Mouse (Mus musculus) heart, postnatal 14 days (tissue): ENCODE measurements around the gene Filip1. TPM values are rescaled to one million over a fixed set of nuclear protein-coding genes. Genes with fewer than 3 reads are reported as not detected.

ENCODE experiments used
- DNase-seq, 2 experiments: peaks; one replicate each; pipeline ENCODE4 v3.0.0; 2021 to 2022
- intact Hi-C: fragments of 180-260 bp; cut with DNase I; formaldehyde crosslinking; loops from one replicate; pipeline ENCODE4 v1.15.1; 2025
- total RNA-seq, 2 experiments: library from RNA; stranded (reverse); gene quantifications; 2 replicates each; pipeline ENCODE4 v1.2.3; 2021

The Filip1 gene
- total RNA-seq, 2 experiments from 2014 or later, result 117 to 120 TPM

- no peak for DNase-seq
- intact Hi-C loops, result loop anchor here (2.0 kb wide), 1 partner anchor 133 kb away; no protein-coding TSS in a partner anchor
Observed at GRCm38 (mm10) chr9:79865998-79866397, 146.7 kb downstream of the Filip1 start.

GRCm38 (mm10) chr9:79862544-79862943, 150.1 kb downstream of the Filip1 start:
- no peak for DNase-seq
- intact Hi-C loops, result no loop called here

GRCm38 (mm10) chr9:79847099-79847498, 165.6 kb downstream of the Filip1 start:
- no peak for DNase-seq
- intact Hi-C loops, result no loop called here

GRCm38 (mm10) chr9:79842615-79843014, 170.0 kb downstream of the Filip1 start:
- intact Hi-C loops, result no loop called here
- no peak for DNase-seq

DNA sequence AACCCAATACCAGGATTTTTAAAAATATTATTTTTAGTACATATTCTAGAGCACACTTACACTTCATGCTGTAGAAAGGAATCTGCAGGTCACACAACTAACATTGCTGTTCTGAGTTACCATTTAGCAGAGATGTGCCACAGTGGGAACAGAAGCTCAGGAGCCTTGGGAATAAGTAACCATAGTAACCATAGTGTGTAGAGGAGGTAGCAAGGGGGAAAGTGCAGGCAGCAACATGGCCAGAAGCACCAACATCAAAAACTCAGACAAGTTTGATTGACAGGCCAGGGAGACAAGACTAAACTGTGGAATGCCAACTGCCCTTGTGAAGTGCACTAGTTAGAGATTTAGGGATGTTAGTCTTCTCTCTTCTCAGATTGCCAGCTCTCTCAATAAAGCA, 170.6 kb downstream of the Filip1 start:
- intact Hi-C loops, result no loop called here
- no peak for DNase-seq

DNA sequence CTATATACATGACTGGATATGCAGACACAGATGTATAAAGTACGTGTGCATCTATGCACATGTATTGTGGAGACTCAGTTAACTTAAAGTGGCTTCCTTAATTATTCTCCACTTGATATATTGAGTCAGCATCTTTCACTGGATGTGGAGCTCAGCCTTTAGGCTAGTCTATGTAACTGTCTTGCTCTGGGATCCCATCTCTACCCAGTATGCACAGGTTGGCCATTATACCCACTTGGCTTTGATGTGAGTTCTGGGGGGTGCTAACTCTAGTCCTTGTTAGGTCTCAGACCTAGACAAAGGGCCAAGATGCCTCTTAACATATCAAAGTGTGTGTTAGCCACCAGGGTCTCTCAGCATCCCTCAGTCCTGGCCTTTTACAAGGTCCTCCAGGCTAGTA, 181.4 kb downstream of the Filip1 start:
- DNase-seq, result no peak
- intact Hi-C loops, result no loop called here

DNA sequence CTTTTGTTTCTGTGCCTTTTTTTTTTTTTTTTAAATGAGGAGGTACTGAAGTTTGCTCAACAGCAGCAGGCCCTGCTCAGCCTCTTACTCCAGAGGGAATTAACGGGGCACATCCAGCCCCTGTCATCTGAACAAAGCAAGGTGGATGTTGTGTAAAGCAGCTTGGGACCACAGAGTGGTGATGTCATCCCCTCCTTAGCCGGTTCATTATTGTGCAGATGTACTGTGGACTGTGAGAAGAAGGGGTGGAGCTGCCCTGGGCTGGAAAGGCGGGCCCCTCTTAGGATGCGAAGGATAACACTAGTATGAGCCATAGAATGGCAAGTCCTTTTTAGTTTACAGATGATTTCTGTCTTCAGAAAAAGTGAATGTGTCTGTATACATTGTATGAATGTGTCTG, 181.8 kb downstream of the Filip1 start:
- intact Hi-C loops, result no loop called here

GRCm38 (mm10) chr9:79829842-79830800, 182.5 kb downstream of the Filip1 start:
- peak in 1 of 2 experiments; percentile 31 for DNase-seq
- intact Hi-C loops, result no loop called here

More for the DNA sequence above, 181.8 kb downstream of the Filip1 start:
- no peak for DNase-seq

DNA sequence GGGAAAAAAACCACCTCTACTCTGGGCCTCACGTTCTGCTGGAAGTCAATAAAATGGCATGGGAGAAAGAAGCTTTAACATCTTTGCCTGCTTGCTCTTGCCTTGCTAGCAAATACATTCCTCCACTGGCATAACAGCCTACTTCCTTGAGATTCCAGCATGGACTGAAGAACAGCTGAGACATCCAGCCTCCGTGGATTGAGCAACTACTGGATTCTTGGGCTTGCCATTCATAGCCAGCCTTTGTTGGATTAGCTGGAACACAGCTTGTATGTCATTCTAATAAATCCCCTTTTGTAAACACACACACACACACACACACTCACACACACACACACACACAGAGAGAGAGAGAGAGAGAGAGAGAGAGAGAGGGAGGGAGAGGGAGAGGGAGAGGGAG, 185.6 kb downstream of the Filip1 start:
- DNase-seq, result no peak
- intact Hi-C loops, result no loop called here

DNA sequence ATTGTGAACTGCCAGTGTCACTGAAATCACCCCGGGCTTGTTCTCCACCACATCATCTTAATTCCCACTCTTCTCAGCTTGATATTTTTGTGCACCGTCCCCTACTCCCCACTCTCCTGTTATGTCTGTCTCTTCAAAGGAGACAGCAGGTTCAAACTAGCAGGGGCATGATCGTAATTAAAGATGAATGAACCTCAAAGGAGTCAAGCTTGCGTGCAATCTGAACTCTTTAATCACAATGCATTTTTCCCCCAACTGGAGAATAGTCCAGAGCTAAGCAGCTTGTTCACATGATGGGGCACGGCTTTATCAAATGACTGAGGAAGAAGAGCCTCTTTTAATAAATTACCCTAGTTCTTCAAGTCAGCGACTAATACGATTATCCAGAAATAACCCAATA, 187.1 kb downstream of the Filip1 start:
- intact Hi-C loops, result no loop called here
- no peak for DNase-seq

- DNase-seq, result no peak
- intact Hi-C loops, result no loop called here
Observed at GRCm38 (mm10) chr9:79823856-79824255, 188.8 kb downstream of the Filip1 start.

GRCm38 (mm10) chr9:79823438-79823837, 189.2 kb downstream of the Filip1 start:
- intact Hi-C loops, result no loop called here
- DNase-seq, result no peak

GRCm38 (mm10) chr9:79816464-79816863, 196.2 kb downstream of the Filip1 start:
- DNase-seq, result no peak
- intact Hi-C loops, result no loop called here

DNA sequence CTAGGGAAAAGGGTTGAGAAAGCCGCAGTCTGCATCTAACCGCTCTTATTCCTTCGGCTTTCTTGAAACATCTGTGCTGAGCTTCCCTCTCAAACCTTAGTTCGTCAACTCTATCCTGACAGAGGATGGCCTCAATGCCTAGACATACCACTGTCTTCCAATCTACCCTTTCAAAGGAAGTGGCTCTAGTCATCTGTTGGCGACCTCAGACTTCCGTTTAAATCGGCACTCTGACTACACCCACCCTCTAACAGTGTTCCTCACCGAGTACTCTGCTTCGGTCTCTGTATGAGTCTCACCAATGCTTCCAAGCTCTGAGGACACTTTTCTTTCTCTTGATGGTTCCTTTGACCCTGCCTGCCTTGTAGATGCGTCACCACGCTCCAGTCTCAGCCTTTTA, 196.6 kb downstream of the Filip1 start:
- intact Hi-C loops, result no loop called here
- no peak for DNase-seq

- DNase-seq, result no peak
- intact Hi-C loops, result no loop called here
Observed at GRCm38 (mm10) chr9:79814592-79814991, 198.1 kb downstream of the Filip1 start.

DNA sequence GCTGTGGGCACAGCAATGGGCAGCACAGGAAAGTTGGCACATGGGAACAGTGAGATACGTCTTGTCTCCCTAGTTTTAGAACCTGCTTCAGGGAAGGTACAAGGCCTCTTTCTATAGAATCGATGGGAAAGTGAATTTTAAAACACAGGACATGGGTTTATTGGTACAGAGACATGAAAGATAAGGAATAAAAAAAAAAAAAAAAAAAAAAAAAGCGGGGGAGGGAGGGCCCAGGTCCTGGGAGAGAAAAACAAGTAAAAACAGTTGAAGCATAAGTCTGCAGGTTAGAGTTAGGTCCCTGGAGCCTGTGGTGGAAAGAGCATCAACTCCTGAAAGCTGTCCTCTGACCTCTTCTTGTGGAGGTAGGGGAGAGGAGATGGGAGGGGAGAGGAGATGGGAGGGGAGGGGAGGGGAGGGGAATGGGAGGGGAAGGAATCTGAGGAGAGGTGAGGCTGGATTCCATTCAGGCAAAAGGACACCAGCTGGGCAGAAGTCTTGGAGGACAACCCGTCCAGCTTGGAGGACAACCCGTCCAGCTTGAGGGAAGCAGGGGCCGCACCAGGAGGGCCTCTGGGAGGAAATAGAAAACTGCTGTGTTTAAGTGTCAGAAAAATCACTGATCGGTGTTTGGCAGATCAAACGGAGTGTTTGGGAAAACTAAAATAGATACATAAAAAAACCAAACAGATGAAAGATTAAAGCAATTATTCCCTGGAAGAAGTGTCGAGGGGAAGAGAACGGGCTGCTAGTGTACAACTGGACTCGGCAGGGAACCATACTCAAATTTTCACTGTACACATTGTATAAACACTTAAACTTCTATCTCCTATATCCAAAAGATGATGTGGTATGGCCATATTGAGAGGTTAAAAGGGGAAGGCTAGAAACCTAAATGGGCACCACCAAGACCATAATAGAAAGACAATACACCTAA, 201.4 kb downstream of the Filip1 start:
- no peak for DNase-seq
- intact Hi-C loops, result no loop called here

- no peak for DNase-seq
- intact Hi-C loops, result no loop called here
Observed at GRCm38 (mm10) chr9:79810534-79810933, 202.1 kb downstream of the Filip1 start.

DNA sequence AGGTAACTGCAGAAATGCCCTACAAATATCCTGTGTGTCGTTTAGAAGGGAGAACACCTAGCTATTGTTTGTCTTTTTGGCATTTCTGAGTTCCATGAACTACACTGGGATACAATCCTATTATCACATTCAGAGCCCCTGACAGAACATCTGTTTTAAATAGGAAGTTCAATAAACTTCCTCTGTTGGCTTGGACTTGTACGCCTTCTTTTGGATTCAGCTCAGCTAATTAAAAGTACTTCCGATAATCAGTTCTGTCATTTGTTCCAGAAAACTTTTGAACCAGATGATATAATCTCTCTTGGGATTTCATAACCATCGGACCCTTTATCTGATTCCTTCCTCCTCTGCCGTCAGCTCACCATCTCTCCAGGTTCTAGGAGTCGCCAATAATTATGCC, 203.2 kb downstream of the Filip1 start:
- no peak for DNase-seq
- intact Hi-C loops, result loop anchor here (5.0 kb wide), 1 partner anchor 113 kb away; no protein-coding TSS in a partner anchor

GRCm38 (mm10) chr9:79807178-79807577, 205.5 kb downstream of the Filip1 start:
- intact Hi-C loops, result loop anchor here (5.0 kb wide), 1 partner anchor 115 kb away; no protein-coding TSS in a partner anchor
- DNase-seq, result no peak

- intact Hi-C loops, result loop anchor here (1.0 to 5.0 kb wide), 2 partner anchors 116 to 196 kb away; no protein-coding TSS in a partner anchor
- peak in 1 of 2 experiments; percentile 35 for DNase-seq
Observed at GRCm38 (mm10) chr9:79806317-79807075, 206.2 kb downstream of the Filip1 start.
